Mouse (Mus musculus) MEL (cell line): Measurements from ENCODE around the gene Zc3hc1.

Source experiments
- POLR2A ChIP-seq, 2 experiments: IDR thresholded peaks; 2 replicates each; pipeline ENCODE4 v1.6.1; 2011 to 2012; ENCODE audit warnings: low read length in 2 of 2, mild to moderate bottlenecking in 2 of 2, control low read depth in 1 of 2, improper control_type of control experiment in 1 of 2, low read depth in 1 of 2, moderate library complexity in 1 of 2; ENCODE audit not compliant: control insufficient read depth in 1 of 2, insufficient read depth in 1 of 2, poor library complexity in 1 of 2
- RAD21 ChIP-seq: IDR thresholded peaks from 2 replicates; pipeline ENCODE4 v1.6.1; 2011; ENCODE audit warnings: mild to moderate bottlenecking, low read depth, low read length, improper control_type of control experiment
- SIN3A ChIP-seq: IDR thresholded peaks from 2 replicates; pipeline ENCODE4 v1.6.1; 2012; ENCODE audit warnings: low read length, improper control_type of control experiment, inconsistent platforms

GRCm38 (mm10) chr6:30404671-30405070, 13.8 kb upstream of the Zc3hc1 start:
- TF ChIP-seq POLR2A (IDR thresholded peaks at IDR 0.05; ENCODE audit: control insufficient read depth in 1 of 2, insufficient read depth in 1 of 2, low read depth in 1 of 2, low read length in 2 of 2, poor library complexity in 1 of 2) (no peak), RAD21 (no peak), SIN3A (no peak)
